Mouse (Mus musculus): Measurements from ENCODE around the gene Gm3278. TPM values are rescaled to one million over a fixed set of nuclear protein-coding genes. Genes with fewer than 3 reads are reported as not detected.
A peak's percentile ranks its signal among the peaks of the same experiment; 100 is the strongest.
"Not testable (repeated sequence)": the region's sequence is repeated elsewhere in the genome, so short reads cannot be mapped to it uniquely, and the experiment has no call there.

Gene Gm3278
- total RNA-seq (2021) = not detected
- long read RNA-seq = 0 reads

DNA sequence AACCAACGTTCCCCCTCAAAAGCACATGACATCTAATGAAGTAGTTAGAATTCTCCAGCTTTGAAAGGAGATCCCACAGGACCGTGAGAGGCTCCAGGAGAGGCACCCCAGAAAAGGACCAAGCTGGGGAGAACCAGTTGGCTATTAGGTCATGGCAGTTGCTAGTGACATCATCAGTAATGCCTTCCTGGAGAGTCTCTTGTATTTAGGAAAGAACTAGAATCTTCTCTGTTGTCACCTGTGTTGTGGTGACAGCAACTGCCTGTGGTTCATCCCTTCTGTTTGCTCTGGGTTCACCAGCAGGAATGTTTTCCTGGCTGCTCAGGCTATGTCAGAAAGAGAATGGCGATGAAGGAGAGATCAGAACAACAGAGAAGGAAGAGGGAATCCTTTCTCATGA lies at the start of gene Gm3278:
TSS of gene Gm3278 (plus strand) at position 301 of the 400 bp plus-strand sequence.
- DNase-seq (ENCODE audit: low spot score in 2 of 2) = not testable (repeated sequence)

DNA sequence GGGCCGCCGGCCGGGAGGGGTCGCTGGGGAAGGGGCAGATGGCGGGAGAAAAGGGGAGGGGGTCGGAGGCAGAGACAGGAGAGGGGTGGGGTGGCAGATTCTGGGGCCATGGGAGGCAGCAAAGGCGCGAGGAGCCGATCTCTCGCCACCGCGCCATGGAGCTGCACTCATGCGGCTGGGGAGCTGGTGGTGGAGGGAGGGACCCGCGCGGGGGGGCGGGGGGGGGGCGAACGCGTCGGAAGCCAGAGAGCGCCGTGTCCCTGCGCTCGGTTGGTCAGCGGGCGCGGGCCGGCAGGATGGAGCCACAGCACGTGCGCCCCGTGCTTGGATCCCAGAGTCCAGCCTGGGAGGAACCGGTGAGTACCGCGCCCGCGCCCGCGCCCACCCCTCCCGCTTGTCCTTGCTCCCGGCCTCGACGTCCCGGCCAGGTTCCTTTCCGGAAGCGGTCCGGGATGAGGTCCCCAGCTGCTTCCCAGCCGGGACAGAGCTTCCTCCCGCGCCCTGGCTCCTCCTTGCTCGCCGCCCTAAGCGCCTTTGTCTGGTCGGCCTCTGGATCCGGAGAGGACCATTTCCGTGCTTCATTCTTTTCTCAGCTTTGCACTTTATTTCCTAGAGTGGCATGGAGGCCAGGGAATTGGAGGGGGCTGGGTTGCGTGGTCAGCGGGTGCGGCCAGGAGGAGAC lies 36.8 kb upstream of the Gm3278 start, which contains the start of gene Gm3264:
TSS of gene Gm3264 (plus strand) at position 278 of the 682 bp plus-strand sequence.
- peak; percentile 12 to 20 for DNase-seq (ENCODE audit: low spot score in 2 of 2)

Other genes with a start within 250 kb of the Gm3278 start
- gene Gm3239, start 228.2 kb upstream of the Gm3278 start, total RNA-seq (2021) = under 1 TPM in 1 of 2 experiments, not detected in 1; 0.59 TPM
- under 1 TPM in 1 of 2 experiments, not detected in 1; 0.27 TPM for gene Gm7876, start 183.2 kb upstream of the Gm3278 start, total RNA-seq (2021)
- gene Gm3252, start 165.6 kb upstream of the Gm3278 start, total RNA-seq (2021) = 1 to 10 TPM in 1 of 2 experiments, under 1 TPM in 1; 0.83 to 1.0 TPM
- gene Gm9602, start 116.1 kb upstream of the Gm3278 start, total RNA-seq (2021) = not detected
- gene Gm3269, start 54.3 kb upstream of the Gm3278 start, total RNA-seq (2021) = not detected
- 10 to 100 TPM; 12.2 to 16.1 TPM for gene Gm3264, start 36.8 kb upstream of the Gm3278 start, total RNA-seq (2021)
- not detected for gene Gm8297, start 91.5 kb downstream of the Gm3278 start, total RNA-seq (2021)
- gene Gm3298, start 123.5 kb downstream of the Gm3278 start, total RNA-seq (2021) = not detected
- not detected for gene 4930555G01Rik, start 158.2 kb downstream of the Gm3278 start, total RNA-seq (2021)
- gene Gm8281, start 178.6 kb downstream of the Gm3278 start, total RNA-seq (2021) = 1 to 10 TPM; 4.8 to 5.2 TPM
- not detected for gene Gm8279, start 239.1 kb downstream of the Gm3278 start, total RNA-seq (2021)

Measured in layer of hippocampus, postnatal 10 days (tissue).